Mouse (Mus musculus) skeletal muscle tissue, adult 2 months (tissue): ENCODE measurements around the gene Cfh.
"Not testable (repeated sequence)": the region's sequence is repeated elsewhere in the genome, so short reads cannot be mapped to it uniquely, and the experiment has no call there.

Experiments used
- DNase-seq: peaks from one replicate; pipeline ENCODE4 v3.0.0-alpha.2; 2012; ENCODE audit warnings: low read depth, low spot score

Cfh gene

GRCm38 (mm10) chr1:140183664-140184063, at the start of gene Cfh:
Gene Cfh, minus strand, starts transcription at chr1:140183764.
- not testable (repeated sequence) for DNase-seq

- no peak for DNase-seq
Observed at GRCm38 (mm10) chr1:140226673-140227072, 43.1 kb upstream of the Cfh start.

- no peak for DNase-seq
Observed at GRCm38 (mm10) chr1:140225221-140225620, 41.7 kb upstream of the Cfh start.

GRCm38 (mm10) chr1:140205329-140205728, 21.8 kb upstream of the Cfh start:
- DNase-seq = no peak

GRCm38 (mm10) chr1:140188500-140188899, 4.9 kb upstream of the Cfh start:
- not testable (repeated sequence) for DNase-seq

GRCm38 (mm10) chr1:140183208-140183607, 356 bp downstream of the Cfh start:
- peak; percentile 71 for DNase-seq

GRCm38 (mm10) chr1:140180125-140180524, 3.4 kb downstream of the Cfh start:
- no peak for DNase-seq

- no peak for DNase-seq
Observed at GRCm38 (mm10) chr1:140175442-140175841, 8.1 kb downstream of the Cfh start.

- DNase-seq = no peak
Observed at GRCm38 (mm10) chr1:140171581-140172154, 11.9 kb downstream of the Cfh start.

GRCm38 (mm10) chr1:140158970-140159369, 24.6 kb downstream of the Cfh start:
- no peak for DNase-seq

- no peak for DNase-seq
Observed at GRCm38 (mm10) chr1:140069471-140069870, 114.1 kb downstream of the Cfh start.
